Comparison of ENCODE assay signal across 9 mouse cellular contexts in the genomic region with DNA sequence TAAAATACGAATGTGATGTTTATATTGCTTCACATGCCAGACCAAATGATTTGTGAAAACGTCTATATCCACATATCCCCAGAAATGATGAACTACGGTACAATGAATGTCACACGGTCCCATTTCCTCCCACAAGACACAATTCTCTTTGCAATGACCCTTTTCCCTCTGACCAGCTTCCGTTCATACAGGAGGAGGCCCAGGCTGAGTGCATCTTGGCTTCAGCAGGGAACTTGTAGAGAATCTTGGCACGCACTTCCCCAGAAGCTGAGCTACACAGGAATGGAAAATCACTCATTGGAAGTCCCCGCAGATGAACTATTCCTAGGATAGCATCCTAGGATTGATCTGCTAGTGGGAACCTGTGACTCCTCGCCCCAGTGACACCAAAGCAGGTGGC.
DNase-seq lines count a peak whose midpoint lies in the region; ATAC-seq and TF ChIP-seq lines count a peak whose summit lies in the region.
"Had no signal": no experiment of that assay in that cellular context is flagged by ENCODE, and none has a peak within 500 bp of the region (broad histone marks: within the 10 kb centered on the region; RNA-seq: fewer than 3 reads in every experiment).

No protein-coding gene starts in this region.

- no peak overlapping the region for H3K27ac ChIP-seq in intestine, embryonic 16.5 days (ENCODE audit: low read length)
- H3K27ac ChIP-seq in liver, postnatal 0 days (ENCODE audit: low read depth), result no peak overlapping the region
- H3K27ac ChIP-seq: midbrain, embryonic 10.5 days had no signal

- peak; percentile 75 for ATAC-seq in frontal cortex, adult (ENCODE audit: low TSS enrichment)
- ATAC-seq in intestine, embryonic 16.5 days, result no peak
- no peak for ATAC-seq in liver, postnatal 0 days

- H3K9me3 ChIP-seq in intestine, embryonic 16.5 days (ENCODE audit: control insufficient read depth, low read length), result no peaks in the 10 kb centered on the region
- no peaks in the 10 kb centered on the region for H3K9me3 ChIP-seq in liver, postnatal 0 days (ENCODE audit: low read length)
- H3K9me3 ChIP-seq: midbrain, embryonic 10.5 days had no signal

- H3K4me2 ChIP-seq in intestine, embryonic 16.5 days (ENCODE audit: low read depth, low read length), result no peak overlapping the region
- no peak overlapping the region for H3K4me2 ChIP-seq in liver, postnatal 0 days (ENCODE audit: low read depth, low read length)

- 58% methylated on average over 8 of the region's 8 CpGs for WGBS in intestine, embryonic 16.5 days
- WGBS in liver, postnatal 0 days (ENCODE audit: insufficient replicate concordance), result 74% methylated on average over 8 of the region's 8 CpGs

- H3K4me3 ChIP-seq in intestine, embryonic 16.5 days (ENCODE audit: low read length), result no peak overlapping the region
- H3K4me3 ChIP-seq in liver, postnatal 0 days (ENCODE audit: low read depth, low read length), result no peak overlapping the region
- H3K4me3 ChIP-seq: midbrain, embryonic 10.5 days had no signal

- H3K9ac ChIP-seq in intestine, embryonic 16.5 days (ENCODE audit: low read depth, low read length), result no peak overlapping the region
- H3K9ac ChIP-seq in liver, postnatal 0 days (replicated peaks), result no peak overlapping the region

- no peaks in the 10 kb centered on the region for H3K36me3 ChIP-seq in intestine, embryonic 16.5 days (ENCODE audit: control insufficient read depth, insufficient read depth, low read length)
- no peaks in the 10 kb centered on the region for H3K36me3 ChIP-seq in liver, postnatal 0 days (replicated peaks; ENCODE audit: insufficient read depth, low read length)
- H3K36me3 ChIP-seq: midbrain, embryonic 10.5 days had no signal

- no peak for DNase-seq in frontal cortex, postnatal 25 days (ENCODE audit: low spot score in 2 of 2)
- peak; percentile 17 for DNase-seq in NIH3T3 (ENCODE audit: low read depth)
- peak; percentile 29 to 58 for DNase-seq in cerebellum, postnatal 25 days
- peak; percentile 68 for DNase-seq in kidney, adult 9 months
- DNase-seq in retina, embryonic 14.5 days (ENCODE audit: low spot score), result no peak
- no peak for DNase-seq in liver, postnatal 0 days

- H3K4me1 ChIP-seq in intestine, embryonic 16.5 days (ENCODE audit: control insufficient read depth, insufficient read depth, low read length), result peaks cover 5% of the 10 kb centered on the region
- no peaks in the 10 kb centered on the region for H3K4me1 ChIP-seq in liver, postnatal 0 days (ENCODE audit: insufficient read depth)
- H3K4me1 ChIP-seq: midbrain, embryonic 10.5 days had no signal

- TF ChIP-seq CTCF in liver, postnatal 0 days (IDR thresholded peaks at IDR 0.05; ENCODE audit: low read depth), result no peak

- H3K27me3 ChIP-seq in intestine, embryonic 16.5 days (replicated peaks; ENCODE audit: control insufficient read depth, insufficient read depth, low read length), result no peaks in the 10 kb centered on the region
- H3K27me3 ChIP-seq in liver, postnatal 0 days (ENCODE audit: insufficient read depth, low read length), result no peaks in the 10 kb centered on the region

- TF ChIP-seq EP300 in liver, postnatal 0 days (IDR thresholded peaks at IDR 0.05; ENCODE audit: low read depth), result no peak; the same call in 1 of the 2 replicates

Comparison
In these comparisons a context has a peak if more than half of its experiments do, and no peak if none do; other contexts are left out.
1. DNase-seq: peak in NIH3T3 (single experiment), cerebellum, postnatal 25 days (2 of 2) and kidney, adult 9 months (single experiment); none in frontal cortex, postnatal 25 days (0 of 2), retina, embryonic 14.5 days (single experiment) and liver, postnatal 0 days (single experiment).